Mouse (Mus musculus) cerebellum, postnatal 25 days (tissue): ENCODE results near the gene Ubtd1.

Source experiments
- DNase-seq, 2 experiments: peaks; one replicate each; pipeline ENCODE4 v3.0.0; 2021; ENCODE audit warnings: mixed read lengths in 2 of 2

Ubtd1 gene

DNA sequence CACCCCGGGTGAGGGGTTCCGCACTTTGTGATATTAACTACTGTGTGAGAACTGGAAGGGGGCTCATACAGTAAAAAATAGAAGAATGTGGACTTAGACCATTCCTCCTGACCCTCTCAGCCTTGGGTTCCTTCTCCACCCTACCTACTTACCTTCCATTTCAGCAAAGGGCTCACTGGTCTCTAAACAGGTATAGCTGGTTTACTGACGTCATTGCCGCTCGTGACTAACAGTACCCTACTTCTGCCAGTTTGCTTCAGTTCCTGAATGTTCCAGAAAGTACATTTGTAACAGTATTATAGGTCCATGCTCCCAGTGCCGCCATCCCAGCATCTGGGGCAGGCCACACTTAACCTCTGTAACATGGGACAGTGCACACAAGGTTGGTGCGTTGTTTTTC, 12.5 kb downstream of the Ubtd1 start:
- DNase-seq, result no peak

DNA sequence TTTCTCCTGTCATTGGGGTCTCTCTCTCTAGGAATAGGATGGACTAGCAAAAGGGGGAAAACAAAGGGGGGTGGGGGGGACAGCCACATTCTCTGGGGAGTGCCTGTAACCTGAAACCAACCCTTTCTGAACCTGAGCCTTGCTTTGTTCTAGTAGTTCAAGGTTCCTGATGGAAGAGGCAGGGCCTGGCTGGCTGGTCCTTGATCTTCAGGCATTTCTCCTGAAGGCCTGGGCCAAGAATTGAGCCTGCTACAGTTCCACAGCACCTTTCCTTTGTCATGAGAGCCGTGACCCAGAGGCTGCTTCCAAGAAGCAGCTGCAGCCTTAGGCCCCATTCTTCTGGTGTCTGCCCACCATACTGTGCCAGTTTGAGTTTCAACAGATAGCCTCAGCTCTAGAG, 13.9 kb downstream of the Ubtd1 start:
- no peak for DNase-seq

DNA sequence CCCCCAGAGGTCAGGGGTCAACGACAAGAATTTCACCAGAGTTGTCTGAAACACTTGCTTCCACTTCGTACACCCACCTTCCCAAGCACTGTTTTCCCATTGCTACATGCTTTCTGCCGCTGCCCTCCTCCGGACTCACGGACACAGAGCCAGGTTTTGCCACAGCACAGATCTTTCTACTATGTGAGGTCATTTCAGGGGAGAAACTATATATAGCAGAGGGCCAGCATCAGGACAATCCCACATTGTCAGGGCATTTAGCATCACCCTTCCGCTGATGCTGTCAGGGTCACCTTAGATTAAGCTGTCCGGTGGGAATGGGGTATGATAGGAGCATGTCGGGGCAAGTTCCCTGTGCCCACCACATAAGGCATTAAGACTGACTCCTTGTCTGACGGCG, 15.5 kb downstream of the Ubtd1 start:
- no peak for DNase-seq

DNA sequence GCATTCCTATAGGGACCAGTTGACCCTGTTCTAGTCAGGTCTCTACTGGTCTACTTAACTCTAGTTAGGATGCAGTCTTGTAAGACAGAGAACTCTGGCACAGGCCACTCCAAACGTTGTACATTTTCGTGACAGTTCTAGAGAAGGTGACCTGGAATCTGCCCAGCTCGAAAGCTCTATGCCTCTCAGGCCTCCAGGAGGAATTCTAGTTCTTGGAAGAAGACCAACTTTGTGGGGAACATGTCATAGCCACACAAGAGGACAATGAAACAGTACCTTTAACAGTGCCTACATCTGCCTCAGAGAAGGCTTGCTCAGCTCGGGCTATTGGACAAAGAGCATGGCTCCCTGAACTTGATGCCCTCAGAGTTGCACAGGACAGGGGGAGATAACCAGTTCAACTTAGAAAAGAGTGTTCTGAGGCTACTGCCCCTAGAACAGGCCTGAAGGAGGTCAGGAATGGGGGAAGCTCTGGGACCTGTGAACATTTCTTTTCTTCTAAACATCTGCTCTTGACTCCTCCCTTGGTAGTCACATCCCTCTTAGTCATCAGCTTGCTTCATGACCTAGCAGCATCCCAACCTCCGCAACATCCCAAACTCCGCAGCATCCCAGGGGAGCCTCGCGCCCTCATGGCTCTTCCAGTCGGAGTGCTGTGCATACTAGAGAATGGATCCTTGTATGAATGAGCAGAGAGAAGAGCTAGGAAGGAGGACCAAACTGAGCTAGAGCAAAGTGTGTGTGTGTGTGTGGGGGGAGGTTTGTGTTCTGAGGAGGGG, 17.4 kb downstream of the Ubtd1 start:
- peak in 1 of 2 experiments; percentile 52 for DNase-seq

DNA sequence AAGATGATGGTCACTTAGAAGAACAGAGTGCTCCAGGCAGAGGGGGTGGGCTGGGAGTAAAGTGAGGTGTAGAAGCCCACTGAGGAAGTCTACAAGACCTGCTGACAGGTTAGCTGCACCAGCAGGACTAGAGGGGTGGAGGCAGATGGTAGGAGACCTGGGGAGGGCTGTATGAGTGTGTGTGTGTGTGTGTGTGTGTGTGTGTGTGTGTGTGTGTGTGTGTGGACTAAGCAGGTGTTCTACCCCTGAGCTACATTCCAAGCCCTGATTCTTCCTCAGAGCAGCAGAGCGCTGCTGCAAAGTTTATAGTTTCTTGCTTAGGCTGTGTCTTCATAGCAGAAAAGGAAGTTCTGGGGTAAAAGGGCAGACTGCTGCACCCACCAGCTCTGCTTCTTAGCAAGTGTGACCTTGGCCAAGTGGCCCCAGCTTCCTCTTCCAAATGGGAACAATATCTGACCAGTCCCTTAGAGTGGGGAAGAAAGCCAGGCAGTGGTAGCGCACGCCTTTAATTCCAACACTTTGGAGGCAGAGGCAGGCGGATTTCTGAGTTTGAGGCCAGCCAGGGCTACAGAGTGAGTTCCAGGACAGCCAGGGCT, 18.2 kb downstream of the Ubtd1 start:
- DNase-seq, result no peak

DNA sequence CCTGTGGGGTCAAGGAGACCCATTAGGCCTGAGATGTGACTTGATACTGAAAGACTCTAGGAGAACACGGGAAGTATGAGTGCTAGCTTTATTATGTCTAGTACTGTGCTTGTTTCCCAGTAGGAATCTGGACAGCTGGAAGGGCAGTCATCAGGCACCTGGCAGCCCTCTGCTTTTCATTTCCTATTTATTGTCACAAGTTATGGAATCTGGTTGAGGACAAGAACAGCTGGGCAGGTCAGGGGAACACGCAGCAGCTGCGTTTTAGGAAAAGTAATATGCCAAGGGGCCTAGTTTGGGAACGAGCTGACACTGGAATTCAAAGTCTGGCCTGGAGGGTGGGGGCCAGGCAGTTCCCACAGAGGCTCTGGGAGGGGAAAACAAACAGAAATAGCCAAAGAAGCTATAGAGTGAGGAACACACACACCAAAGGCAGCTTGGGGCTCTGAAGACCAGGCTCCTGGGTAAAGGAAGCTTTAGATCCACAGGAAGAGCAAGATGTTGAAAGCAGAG, 18.9 kb downstream of the Ubtd1 start:
- DNase-seq, result no peak

DNA sequence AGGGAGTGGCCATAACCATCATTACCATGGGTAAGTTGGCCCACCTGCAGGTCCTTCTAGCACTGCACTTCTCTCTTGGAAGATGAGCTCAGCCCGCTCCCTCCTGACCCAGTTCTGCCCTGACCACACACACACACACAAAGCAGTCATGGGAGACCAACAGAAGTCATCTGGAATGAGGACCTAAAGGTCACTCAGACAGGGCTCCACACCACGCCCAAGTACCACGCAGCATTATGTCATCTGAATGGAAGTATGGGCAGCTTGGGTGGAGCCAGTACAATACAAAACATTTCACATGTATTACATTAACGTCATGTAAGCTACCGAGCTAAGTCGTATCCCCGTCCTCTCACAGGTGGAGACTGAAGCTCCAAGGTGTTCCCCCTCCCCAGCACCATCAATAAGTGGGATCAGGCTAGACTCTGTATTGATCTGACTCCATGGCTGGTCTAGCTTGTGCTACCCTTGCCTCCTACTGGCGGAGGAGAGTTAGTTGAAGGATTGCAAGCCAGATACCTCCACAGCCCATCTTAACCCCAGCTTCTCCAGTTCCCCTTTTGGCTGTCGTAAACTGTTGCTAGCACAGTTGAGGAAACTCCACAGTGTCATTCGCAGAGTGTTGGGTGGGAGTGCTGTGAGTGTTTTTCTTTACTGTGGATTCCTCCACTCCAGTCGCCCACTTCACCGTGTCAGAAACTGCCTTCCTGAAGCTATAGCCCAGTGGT, 19.9 kb downstream of the Ubtd1 start:
- DNase-seq, result no peak

DNA sequence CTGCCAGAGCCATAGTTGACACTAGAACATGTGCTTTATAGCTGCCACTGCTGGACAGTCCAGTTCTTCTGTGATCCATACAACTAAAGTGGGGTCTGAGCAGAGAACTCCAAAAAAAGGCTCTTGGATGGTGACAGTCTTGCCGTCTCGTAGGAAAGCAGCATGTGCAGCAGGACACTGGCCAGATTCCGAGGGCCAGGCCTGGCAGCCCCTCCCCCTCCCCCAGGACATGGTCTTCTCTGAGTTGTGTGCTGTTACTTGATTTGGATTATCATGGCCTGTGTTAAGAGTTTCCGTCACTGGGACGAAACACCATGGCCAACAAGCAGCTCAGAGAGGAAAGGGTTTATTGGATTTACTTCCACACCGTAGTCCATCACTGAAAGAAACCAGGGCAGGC, 22.7 kb downstream of the Ubtd1 start:
- DNase-seq, result peak in 1 of 2 experiments; percentile 47

DNA sequence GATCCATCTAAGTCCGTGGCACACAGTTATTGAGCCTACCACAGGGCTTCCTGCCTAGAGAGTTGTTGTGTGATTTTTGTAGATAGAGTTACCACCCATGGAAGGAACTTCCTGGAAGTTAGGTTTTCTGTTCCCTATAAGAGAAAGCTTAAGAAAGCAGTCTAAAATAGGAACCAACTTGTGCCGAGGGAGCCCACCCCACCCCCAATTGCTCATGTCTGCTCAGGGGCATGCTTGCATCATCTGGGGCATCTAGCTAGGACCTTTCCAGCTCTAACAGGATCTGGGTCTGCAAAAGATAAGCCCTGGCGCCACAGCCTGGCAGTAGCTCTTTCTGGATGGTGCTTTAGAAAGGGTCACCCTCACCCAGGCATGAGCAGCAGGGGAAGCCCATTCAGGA, 24.1 kb downstream of the Ubtd1 start:
- no peak for DNase-seq

DNA sequence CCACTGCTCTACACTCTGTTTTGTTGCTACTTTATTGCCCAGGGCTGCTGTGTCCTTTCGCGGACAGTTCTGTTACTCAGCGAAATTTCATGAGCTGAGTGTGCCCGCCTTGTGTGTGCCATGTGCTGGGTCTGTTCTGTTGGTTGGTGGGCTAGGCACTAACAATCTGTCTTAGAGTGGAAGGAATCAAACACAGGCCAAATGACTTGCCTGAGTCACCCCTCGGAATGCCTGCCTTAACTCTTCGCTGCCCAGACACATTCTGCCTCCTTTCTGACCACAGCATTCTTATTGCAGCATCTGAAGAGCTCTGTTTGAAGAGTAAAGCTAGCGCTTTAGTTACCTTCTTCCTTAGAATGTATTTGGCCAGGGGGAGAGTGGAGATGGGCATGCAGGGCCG, 25.0 kb downstream of the Ubtd1 start:
- DNase-seq, result no peak

DNA sequence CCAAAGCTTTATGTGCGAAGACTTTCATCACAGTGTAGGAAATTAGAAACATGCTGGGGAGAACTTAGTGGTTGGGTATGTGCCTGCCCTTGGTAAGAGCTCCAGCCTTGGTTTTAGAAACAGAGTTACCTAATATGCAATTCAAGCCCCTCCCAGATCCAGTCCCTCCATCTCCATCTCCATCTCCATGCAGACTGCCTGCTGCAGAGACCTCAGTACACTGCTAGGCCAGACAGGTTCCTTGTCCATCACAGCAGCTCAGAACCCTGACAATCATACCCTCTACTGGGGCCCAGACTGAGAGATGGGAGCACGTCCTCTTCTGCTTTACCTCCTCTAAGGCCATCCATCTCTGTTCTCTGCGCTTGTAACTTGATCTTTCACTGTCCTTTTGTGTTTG, 27.0 kb downstream of the Ubtd1 start:
- DNase-seq, result no peak

DNA sequence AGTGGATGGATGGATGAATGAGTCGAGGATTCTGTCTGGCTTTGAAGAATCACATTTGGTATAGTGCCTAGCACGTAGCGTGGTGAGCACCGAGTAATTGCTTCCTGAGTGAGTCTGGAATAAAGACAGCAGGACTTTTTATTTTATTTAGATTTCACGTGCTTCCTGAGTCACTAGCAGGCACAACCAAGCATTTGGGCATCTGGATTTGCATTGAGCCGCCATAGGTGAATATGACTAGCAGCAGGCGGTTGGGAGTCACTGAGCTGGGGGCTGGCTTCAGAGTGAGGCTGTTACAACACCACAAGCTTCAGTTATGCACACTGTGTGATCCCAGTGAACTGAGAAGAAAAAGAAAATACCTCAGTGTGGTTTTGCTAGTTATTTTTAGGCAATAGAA, 27.5 kb downstream of the Ubtd1 start:
- no peak for DNase-seq

DNA sequence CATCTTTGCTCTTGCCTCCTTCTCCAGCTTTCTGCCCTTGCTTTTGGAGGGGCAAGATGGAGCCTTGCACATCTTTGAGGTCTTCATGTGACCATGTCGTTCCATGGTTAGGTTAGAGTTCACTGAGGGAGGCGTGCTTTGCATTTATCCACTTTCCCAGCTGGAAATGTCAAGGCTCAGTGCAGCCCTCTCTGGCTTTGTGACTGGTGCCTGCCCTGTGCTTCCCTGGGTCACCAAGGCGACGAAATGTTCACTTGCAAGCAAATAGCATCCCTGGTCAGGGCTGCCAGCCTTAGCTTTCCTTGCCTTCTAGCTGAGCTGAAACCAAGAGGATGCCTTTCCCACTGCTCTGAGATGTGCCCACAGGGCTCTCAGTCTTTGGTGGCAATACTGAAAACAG, 28.9 kb downstream of the Ubtd1 start:
- no peak for DNase-seq

DNA sequence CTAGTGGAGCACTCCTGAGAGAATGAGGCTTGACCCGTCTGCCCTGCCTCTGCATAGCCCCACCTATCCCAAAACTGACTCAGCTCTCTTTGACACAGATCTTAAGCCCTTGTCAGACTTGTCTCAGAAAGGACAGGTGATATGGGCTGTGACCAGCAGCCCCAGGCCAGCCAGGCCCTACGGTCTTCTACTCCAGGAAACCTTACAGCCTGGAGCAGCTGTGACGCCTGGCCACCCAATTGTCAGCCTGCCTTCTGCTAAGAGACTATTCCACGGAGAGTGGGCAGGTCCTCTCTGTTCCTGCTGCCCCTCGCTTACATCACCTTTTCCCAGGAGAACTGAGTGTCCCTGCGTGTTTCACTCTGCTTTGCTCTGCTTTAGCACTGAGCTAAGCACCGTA, 29.6 kb downstream of the Ubtd1 start:
- DNase-seq, result no peak

DNA sequence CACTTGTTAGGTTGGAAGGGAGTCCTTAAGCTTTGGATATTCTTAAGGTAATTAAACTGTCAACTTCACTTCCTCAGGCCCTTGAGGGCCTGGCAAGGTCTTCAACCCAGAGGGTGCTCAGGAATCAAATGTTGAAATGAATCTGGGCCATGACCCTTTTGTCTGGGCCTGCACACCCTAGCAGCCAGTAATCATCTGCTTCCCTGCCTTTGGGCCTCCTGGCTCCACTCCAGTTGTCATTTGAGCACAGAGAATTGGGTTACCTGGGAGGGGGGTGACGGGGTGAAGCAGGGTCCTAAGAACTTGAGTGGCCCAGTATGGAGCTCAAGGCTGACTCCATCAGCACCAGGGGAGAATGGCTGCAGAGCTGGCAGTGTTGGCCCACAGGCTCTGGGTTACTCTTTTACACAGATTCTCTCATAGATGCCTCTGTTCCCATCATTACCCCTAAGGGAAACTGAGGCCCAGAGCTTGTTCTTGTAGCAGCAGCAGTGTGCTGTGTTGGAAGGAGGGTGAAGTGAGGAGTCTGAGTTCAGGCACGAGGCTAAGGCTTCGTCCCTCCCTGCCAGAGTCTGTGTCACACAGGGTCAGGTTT, 32.8 kb downstream of the Ubtd1 start:
- DNase-seq, result no peak

DNA sequence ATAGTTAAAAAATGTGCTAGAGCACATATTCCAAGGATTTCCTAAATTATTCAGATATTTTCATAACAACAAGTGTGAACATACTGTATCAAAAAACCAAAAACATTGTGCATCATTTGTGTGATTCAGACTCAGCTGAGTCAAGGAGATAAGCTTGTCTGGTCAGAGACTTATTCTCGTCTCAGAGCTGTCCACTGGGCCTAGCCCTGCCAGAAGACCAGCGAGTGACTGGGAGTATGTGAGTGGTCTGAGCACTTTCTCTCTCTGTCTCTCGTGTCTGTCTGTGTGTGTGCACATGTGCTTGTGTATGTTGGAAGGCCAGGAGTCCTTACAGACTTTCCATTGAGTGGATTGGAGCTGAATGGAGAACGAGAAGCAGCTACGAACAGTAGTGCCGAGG, 33.4 kb downstream of the Ubtd1 start:
- no peak for DNase-seq

DNA sequence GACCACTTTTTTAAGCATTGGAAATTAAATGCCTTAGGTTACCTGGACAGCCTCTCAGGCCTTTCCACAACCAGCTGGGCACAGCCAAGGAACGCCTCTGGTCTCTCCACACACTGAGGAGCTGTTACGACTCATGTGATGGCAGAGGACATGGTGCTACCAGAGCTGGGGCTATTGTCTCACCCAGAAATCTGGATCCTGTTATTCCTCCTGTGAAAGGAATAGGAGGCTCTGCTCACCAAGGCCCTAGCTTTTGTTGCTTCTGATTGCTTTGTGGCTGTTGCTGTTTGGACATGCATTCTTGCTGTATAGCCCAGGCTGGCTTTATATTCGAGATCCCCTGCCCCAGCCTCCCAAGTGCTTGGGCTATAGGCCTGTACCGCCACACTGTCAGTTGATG, 34.7 kb downstream of the Ubtd1 start:
- DNase-seq, result no peak

DNA sequence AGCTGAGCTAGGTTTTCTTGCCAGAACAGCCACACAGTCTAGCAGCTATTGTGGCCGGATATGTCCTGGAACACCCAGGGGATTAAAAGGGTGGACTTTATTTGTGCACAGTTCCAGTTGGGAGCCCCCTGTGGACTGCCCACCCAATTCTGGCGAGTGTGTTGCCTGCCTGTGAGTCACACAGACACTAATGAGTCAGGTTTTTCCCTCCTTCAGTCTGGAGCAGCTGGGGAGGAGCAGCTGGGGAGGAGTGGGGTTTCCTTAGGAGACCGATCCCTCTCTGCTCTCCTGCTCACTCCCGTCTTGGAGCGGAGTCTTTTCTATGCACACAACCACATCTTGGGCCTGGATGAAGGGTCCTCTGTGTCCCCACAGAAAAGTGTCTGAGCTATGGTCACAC, 35.3 kb downstream of the Ubtd1 start:
- no peak for DNase-seq

DNA sequence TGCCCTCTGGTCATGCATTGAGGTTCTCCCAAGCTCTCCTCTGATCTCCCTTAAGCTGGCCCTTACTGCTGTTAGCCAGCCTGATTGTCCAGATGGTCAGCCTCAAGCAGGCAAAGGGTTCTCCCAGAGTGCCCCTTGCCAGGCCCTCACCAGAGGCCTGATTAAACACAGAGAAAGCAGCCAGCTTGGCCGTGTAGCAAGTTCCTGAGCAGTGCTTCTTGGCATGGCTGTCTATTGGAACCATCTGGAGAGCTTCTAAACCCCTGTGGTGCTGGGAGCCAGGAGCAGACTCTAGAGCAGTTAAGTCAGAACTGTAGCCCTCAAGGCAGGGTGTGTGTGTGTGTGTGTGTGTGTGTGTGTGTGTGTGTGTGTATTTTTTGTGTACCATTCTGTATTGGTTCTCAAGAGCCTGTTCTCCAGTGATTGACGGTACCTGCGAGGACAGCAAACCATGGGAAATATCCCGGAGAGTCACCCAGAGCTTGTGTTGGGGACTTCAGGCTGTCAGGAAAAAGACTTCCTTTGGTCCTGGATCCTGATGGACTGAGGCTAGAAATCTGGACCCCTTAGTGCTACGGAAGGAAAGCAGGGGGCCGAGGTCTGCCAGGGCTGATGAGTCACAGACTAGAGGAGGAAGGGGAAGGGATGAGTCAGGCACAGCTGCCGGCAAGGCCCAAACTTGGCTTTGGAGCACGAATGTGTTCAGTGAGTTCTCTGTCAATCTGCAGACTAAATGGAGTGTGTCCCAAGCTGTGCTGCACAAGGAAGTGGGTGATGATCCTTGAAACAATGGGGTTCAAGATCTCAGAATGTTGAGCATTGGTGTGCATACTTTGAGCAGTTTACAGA, 36.1 kb downstream of the Ubtd1 start:
- DNase-seq, result peak; percentile 91 to 92

DNA sequence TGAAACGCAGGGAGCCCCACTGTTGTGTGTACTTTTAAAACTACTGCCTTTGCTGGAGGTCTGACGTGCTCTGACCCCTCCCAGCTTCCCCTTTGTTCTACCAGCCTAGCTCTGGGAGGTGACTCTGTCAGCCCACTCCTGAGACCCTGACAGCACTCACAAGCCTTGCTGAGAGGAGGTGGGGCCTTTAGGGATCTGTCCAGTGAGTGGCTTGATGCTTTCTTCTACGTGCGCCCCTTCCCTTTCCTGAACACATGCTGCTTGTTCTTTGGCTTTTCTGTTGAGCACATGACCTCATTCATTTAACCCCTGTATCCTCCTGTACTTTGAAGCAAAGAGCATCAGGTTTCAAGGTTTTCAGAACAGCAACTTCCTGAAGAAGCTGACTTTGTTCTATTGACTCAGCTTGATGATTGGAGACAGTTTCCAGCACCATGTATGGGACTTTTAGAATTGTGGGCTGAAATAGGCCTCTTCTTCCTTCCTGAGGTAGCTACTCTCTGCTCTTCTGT, 37.5 kb downstream of the Ubtd1 start:
- DNase-seq, result no peak

DNA sequence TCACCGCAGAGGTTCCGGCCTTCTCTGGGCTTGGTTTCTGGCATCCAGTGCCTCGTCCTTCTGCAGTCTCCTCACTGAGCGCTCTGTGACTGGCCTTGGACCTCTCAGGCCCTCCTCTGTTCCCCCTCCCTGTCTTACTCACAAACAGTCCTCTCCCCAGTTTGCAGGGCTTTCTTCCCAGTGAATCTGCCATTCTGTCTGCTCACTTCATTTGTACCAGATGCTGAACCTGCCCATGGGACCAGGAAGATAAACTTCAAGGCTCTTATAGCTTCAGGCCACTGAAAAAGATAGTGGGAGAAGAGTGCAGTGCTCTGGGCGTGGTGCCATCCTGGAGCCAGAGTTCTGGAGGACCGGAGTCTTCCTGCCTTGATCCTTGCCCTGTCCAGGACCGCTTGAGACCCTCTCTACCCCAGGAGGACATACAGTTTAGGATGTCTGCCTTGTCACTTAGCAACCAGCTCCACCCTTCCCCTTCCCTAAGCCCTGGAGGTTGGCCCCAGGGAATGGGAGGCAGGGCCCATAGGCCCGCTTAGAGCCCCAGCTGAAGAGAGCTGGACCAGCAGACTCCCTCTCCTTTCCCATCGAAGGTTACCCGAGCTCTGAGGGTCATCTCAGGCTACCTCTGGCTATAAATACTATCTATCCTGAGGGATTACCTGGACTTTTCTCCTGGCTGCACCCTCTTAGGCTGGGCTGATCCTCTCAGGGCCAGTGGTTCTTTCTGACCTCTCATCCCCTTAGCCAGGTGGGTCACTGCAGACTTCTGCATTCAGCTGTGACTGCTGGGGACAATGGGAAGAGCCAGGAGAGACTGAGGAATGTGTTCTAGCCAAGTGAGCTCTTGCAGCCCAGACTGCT, 40.3 kb downstream of the Ubtd1 start:
- DNase-seq, result peak in 1 of 2 experiments; percentile 56

DNA sequence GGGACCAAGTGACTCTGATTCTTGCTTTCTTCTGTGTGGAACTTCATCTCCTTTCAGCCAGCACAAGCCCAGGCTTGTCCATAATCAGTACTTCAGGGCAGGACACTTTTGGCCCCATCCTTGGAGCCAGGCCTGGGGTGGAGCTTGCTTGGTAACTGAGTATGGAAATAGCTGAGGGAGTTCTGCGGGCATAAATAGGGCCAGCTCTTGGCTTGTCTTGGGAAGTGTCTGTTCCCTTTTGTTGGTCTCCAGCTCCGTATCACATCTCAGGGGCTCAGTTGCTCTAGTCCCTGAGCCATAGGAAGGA, 40.9 kb downstream of the Ubtd1 start:
- DNase-seq, result no peak
